Mouse (Mus musculus): Measurements from ENCODE around the gene Zfp972.
"Not testable (repeated sequence)": the region's sequence is repeated elsewhere in the genome, so short reads cannot be mapped to it uniquely, and the experiment has no call there.

Gene Zfp972

GRCm38 (mm10) chr2:177925563-177926103 lies at the start of gene Zfp972:
TSS of gene Zfp972 (minus strand) at chr2:177925613.
- in situ Hi-C loops (cut with MboI, MseI): not testable (repeated sequence)

- in situ Hi-C loops (cut with MboI, MseI): loop anchor here (10.0 to 25.0 kb wide), 2 partner anchors 130 to 238 kb away; partner anchors contain the start of gene Gm14325 (in 1 of the 2)
Measured at GRCm38 (mm10) chr2:177974814-177975213, 49.4 kb upstream of the Zfp972 start.

DNA sequence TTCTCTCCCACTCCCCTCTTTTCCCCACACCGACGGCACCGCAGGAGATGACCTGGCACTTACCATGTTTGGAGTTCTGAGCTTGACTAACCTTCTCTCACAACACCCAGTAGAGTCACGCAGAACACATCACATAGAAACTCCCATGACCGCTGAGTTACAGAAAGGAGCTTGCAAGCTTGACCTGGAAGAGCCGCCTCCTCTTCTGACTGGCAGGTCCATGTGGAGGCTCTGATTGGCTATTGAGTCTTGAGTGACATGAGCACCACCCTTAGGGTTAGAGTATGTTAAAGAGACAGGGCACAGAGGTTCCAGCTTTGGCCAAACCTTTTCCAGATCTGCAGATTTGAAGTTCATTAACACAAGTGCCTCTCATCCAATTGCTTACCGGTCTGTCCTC lies 31.7 kb upstream of the Zfp972 start, which contains the start of gene Gm14326:
Gene Gm14326, minus strand, starts transcription at position 153 of the 400 bp plus-strand sequence.
- in situ Hi-C loops (cut with MboI, MseI): not testable (repeated sequence)

DNA sequence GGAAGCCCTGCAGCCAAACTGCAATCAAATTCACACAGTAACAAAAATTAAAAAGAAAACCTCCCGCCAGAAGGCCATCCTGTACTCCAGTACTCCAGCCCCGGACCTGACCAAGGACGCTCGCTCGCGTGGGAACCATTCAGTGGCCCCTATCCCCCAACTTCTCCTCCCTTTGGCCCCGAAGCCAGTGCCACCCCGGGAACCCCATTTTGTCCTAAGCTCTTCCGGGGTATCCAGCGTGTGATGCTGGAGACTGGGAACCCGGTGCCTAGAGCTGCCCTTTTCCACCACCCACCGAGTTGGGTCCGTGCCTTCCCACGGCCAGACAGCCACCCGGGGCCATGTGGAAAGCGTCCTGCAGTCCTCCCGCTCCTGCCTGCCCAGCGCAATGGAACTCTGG lies 31.3 kb upstream of the Zfp972 start:
- in situ Hi-C loops (cut with MboI, MseI): not testable (repeated sequence)

DNA sequence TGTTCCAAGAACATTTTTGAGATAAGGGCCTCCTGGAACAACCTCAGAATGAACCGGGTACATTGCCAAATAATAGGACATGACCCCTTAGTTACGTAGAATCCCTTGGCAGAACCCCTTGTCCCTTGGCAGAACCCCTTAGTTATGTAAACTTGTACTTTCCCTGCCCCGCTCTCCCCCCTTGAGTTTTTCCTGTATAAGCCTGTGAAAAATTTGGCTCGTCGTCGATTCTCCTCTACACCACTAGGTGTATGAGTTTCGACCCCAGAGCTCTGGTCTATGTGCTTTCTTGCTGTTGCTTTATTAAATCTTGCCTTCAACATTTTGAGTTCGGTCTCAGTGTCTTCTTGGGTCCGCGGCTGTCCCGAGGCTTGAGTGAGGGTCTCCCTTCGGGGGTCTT lies 22.1 kb downstream of the Zfp972 start:
- in situ Hi-C loops (cut with MboI, MseI): loop anchor here (5.0 to 25.0 kb wide), 3 partner anchors 124 to 741 kb away; no protein-coding TSS in a partner anchor

GRCm38 (mm10) chr2:177898171-177898570 lies 27.2 kb downstream of the Zfp972 start:
- in situ Hi-C loops (cut with MboI, MseI): loop anchor here in 1 of 2 experiments (5.0 kb wide), 2 partner anchors 436 to 1476 kb away; partner anchors contain the start of genes Gm14435 and Zfp970

DNA sequence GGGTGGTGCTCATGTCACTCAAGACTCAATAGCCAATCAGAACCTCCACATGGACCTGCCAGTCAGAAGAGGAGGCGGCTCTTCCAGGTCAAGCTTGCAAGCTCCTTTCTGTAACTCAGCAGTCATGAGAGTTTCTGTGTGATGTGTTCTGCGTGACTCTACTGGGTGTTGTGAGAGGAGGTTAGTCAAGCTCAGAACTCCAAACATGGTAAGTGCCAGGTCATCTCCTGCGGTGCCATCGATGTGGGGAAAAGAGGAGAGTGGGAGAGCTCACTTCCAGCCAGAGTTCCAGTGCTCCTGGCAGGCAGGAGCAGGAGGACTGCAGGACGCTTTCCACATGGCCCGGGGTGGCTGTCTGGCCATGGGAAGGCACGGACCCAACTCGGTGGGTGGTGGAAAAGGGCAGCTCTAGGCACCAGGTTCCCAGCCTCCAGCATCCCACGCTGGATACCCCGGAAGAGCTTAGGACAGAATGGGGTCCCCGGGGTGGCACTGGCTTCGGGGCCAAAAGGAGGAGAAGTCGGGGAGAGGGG lies 28.3 kb downstream of the Zfp972 start, which contains the start of gene Gm14327:
Gene Gm14327, plus strand, starts transcription at position 51 of the 533 bp plus-strand sequence.
- in situ Hi-C loops (cut with MboI, MseI): loop anchor here in 1 of 2 experiments (5.0 kb wide), 2 partner anchors 435 to 1475 kb away; partner anchors contain the start of genes Gm14435 and Zfp970

DNA sequence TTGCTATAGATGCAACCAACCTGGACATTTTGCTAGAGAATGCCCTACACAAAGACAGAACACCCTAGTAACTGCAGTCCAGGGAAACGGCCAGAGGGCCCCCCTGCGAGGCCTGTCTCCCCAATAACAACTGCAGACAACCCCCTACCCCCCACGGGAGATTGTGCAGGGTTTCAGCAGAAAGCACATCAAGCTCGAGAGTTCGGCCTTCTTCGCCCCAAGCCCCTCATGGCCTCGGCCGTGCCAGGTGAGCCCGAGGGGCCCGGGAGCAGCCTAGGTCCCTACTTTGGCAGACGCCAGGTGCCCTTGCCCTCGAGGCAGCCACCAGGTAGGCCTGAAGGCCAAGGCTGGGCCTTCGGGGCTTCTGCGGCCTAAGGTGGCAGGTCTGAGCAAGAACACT lies 37.7 kb downstream of the Zfp972 start:
- in situ Hi-C loops (cut with MboI, MseI): not testable (repeated sequence)

DNA sequence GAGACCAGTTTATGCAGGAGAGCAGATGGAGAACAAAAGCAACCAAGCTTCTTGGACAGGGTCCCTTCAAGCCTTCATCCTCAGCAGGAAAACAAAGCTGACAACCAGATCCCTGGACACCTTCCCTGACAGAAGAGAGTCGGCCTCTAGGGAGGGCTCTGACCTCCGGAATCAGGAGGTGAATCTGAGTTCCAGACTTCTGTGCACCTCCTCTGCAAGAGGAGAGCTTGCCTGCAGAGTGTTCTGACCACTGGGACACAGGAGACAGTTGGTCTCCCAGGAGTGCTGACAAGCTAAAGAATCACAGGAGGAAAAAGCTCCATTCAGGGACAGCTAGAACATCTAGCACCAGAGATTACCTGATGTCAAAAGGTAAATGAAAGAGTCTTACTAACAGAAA lies 63.2 kb downstream of the Zfp972 start:
- in situ Hi-C loops (cut with MboI, MseI): loop anchor here in 1 of 2 experiments (5.0 to 25.0 kb wide), 2 partner anchors 900 to 1100 kb away; no protein-coding TSS in a partner anchor

Measured in T-helper 17 cell (primary cell).